Mouse (Mus musculus): ENCODE results near the gene Aspscr1.
A peak's percentile ranks its signal among the peaks of the same experiment; 100 is the strongest.

DNA sequence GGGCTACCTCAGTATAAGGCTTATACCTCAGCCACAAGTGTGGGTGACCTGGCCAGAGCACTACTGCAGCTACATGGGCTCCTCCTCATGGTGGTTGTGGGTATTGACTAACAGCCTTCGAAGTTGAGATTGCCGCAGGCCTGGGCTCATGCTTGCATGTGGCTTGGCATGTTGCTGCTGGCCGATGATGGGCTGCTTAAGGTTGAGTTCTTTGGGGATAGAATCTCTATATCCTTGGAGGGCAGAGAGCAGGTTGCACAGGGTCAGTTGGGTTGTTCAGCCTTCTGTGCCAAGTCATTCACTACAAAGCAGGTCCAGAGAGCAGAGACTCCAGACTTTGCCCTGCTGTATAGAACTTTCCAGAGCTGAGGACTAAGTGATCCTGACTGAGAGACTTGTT is 7.1 kb downstream of the Aspscr1 start:
- TF ChIP-seq POLR2A (IDR thresholded peaks at IDR 0.05; ENCODE audit: borderline replicate concordance, extremely low read depth, low read depth, low read length) (no peak), CTCF (IDR thresholded peaks at IDR 0.05; ENCODE audit: insufficient read depth, low read length) (peak; percentile 71)
